Mouse (Mus musculus) cerebellum, adult 9-11 months (tissue): ENCODE measurements at regions not wholly inside any gene's neighbourhood (a gene's known extent, or its start where the extent isn't known, plus 50 kb on each side); places are given as distances from the start of the nearest gene placed in this dataset.

ENCODE experiments used
- DNase-seq: peaks from one replicate; pipeline ENCODE4 v3.0.0; 2022

GRCm38 (mm10) chr9:46610101-46611005 is 290.6 kb upstream of the 4931429L15Rik start:
- no peak for DNase-seq

GRCm38 (mm10) chr9:46608695-46609094 is 288.9 kb upstream of the 4931429L15Rik start:
- DNase-seq = no peak

GRCm38 (mm10) chr9:46600803-46601202 is 281.0 kb upstream of the 4931429L15Rik start:
- no peak for DNase-seq

GRCm38 (mm10) chr9:46599931-46600708 is 280.3 kb upstream of the 4931429L15Rik start:
- DNase-seq = peak; percentile 32

- DNase-seq = peak; percentile 86
Observed at GRCm38 (mm10) chr9:46598518-46598917, 278.7 kb upstream of the 4931429L15Rik start.

GRCm38 (mm10) chr9:46593444-46593843 is 273.7 kb upstream of the 4931429L15Rik start:
- no peak for DNase-seq

GRCm38 (mm10) chr9:46592908-46593307 is 273.1 kb upstream of the 4931429L15Rik start:
- DNase-seq = peak; percentile 90

- DNase-seq = no peak
Observed at GRCm38 (mm10) chr9:46586818-46587217, 267.0 kb upstream of the 4931429L15Rik start.

- no peak for DNase-seq
Observed at GRCm38 (mm10) chr9:46581844-46582243, 262.1 kb upstream of the 4931429L15Rik start.

- no peak for DNase-seq
Observed at GRCm38 (mm10) chr9:46562301-46562700, 242.5 kb upstream of the 4931429L15Rik start.

GRCm38 (mm10) chr9:46558481-46558880 is 238.7 kb upstream of the 4931429L15Rik start:
- peak; percentile 38 for DNase-seq

- DNase-seq = no peak
Observed at GRCm38 (mm10) chr9:46557781-46558180, 238.0 kb upstream of the 4931429L15Rik start.

- no peak for DNase-seq
Observed at GRCm38 (mm10) chr9:46555156-46555555, 235.4 kb upstream of the 4931429L15Rik start.

GRCm38 (mm10) chr9:46554586-46555152 is 234.9 kb upstream of the 4931429L15Rik start:
- DNase-seq = no peak

- DNase-seq = no peak
Observed at GRCm38 (mm10) chr9:46549416-46549815, 229.6 kb upstream of the 4931429L15Rik start.

GRCm38 (mm10) chr9:46544326-46544725 is 224.5 kb upstream of the 4931429L15Rik start:
- DNase-seq = peak; percentile 89

- no peak for DNase-seq
Observed at GRCm38 (mm10) chr9:46541001-46541400, 221.2 kb upstream of the 4931429L15Rik start.

GRCm38 (mm10) chr9:46538616-46539015 is 218.8 kb upstream of the 4931429L15Rik start:
- DNase-seq = no peak

- DNase-seq = no peak
Observed at GRCm38 (mm10) chr9:46516401-46517130, 196.8 kb upstream of the 4931429L15Rik start.

- DNase-seq = no peak
Observed at GRCm38 (mm10) chr9:46512276-46513051, 192.7 kb upstream of the 4931429L15Rik start.

GRCm38 (mm10) chr9:46511307-46511706 is 191.5 kb upstream of the 4931429L15Rik start:
- no peak for DNase-seq

- no peak for DNase-seq
Observed at GRCm38 (mm10) chr9:46509896-46510295, 190.1 kb upstream of the 4931429L15Rik start.
